Mouse (Mus musculus) cerebellum, adult 11 months (tissue): Measurements from ENCODE around the gene Papola.
"Not testable (repeated sequence)": the region's sequence is repeated elsewhere in the genome, so short reads cannot be mapped to it uniquely, and the experiment has no call there.

ENCODE experiments used
- DNase-seq: peaks from one replicate; pipeline ENCODE4 v3.0.0; 2022

The Papola gene

DNA sequence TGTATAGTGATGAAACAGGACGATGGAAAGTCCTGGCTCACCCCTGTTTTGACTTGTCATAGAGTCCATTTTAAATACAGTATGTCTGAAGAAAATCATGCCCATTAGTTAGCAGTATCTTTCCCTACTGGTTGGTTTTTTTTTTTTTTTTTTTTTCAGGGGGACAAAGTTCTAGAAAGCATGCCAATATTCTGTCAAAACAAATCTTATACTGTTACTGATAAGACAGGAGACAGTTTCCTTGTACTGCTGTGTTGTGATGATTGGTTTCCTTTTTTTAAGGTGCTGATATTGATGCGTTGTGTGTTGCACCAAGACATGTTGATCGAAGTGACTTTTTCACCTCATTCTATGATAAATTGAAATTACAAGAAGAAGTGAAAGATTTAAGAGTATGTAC lies 21.7 kb downstream of the Papola start:
- no peak for DNase-seq

DNA sequence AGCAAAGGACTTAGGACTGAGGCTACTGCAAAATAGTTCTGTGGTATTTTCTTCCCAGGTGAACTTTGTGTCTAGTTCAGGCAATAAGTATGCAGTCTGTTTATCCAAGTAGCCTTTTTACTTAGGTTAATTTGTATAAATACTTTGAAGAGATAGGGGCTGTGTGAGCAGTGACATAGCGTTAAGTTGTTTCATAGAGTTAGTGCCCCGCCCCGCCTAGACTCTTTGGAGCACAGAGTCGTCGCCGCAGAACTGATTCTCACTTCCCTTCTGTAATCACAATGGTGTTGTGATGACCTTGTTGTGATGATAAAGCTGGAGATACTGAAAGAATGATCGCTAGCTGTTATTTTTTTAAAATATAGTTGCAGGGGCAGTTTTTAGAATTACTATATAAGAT lies 22.9 kb downstream of the Papola start:
- DNase-seq = no peak

DNA sequence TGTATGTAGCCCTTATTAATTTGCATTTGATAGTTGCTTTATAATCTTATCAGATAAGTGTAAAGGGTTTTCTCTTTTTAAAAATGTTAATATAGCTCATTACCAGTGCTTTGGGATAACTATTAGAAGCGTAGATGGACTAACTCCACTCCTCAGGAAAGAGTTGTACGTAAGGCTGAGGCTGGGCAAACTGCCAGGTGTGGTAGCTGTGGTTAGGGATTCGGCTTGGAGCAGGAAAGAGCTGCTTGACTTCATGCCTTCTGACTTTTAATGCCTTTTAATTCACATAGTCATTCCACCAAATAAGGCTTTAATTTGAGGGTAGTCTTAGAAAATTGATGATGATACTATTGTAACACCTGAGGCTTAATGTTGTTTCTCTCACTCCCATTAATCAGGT lies 24.5 kb downstream of the Papola start:
- DNase-seq = no peak

DNA sequence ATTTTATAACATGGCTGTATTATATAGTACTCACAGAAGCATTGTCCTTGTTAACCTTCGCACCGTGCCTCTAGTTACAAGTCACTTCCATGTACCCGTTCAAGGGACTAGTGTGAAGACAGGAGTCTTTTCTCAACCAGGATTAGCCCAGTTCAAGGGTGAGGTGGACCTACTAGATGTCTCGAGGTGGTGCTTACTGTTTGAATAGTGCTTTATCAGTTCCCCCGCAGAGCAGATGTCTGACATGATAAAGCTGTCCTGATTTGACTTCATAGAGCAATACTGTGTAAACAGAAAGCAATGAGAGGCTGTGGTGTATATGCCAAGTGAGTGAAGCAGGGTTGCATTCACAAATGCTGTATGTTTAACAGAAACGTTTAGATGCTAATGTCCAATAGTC lies 26.1 kb downstream of the Papola start:
- DNase-seq = no peak

DNA sequence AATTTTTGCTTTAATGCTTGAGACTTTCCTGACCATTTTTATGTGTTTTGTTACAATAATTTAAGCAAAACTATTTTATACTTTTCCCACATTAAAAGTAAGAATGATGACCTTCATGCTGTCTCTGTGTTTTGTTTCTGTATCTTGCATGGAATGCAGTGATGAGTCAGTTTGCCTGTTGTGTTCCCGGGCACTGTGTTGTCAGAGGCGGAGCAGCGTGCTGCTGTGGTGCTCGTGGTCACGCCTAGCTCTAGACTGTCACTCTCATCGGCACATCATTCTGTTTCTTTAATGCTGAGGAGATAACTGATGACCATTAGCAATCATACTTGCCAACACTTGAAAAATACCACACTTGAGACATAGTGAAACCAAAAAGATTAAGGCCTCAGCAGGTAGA lies 29.5 kb downstream of the Papola start:
- DNase-seq = no peak

DNA sequence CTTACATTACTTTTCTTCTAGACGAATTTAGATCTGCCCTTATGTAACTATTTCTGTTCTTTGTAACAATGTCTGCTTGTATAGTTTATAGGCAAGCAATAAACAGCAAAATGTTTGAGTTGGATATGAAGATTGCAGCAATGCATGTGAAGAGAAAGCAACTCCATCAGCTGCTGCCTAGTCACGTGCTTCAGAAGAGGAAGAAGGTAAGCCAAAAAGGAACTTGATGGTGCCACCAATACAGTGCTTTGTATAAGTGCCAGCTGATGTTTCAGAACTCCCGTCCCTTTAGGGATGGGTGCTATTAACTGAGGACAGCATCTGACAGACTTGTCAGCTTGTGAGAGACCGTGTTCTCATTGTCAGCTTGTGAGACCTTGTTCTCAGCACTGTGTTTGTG lies 39.0 kb downstream of the Papola start:
- no peak for DNase-seq

DNA sequence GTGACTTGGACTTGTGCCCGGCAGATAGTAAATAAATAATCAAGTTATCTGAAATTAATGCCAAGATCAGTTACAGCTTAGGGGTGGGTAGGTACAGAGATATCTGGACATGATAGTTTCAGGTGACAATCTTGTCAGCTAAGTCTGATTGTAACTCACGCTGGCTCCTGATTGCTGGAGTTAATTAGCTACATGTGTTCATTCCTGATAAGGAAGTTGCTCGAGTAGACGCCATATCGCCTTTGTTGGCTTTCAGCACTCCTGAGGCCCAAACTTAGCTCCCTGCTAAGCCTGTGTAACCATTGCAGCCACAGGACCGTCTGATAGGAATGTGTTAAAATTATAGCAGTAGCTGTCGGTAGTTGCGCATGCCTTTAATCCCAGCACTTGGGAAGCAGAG lies 40.2 kb downstream of the Papola start:
- DNase-seq = no peak

DNA sequence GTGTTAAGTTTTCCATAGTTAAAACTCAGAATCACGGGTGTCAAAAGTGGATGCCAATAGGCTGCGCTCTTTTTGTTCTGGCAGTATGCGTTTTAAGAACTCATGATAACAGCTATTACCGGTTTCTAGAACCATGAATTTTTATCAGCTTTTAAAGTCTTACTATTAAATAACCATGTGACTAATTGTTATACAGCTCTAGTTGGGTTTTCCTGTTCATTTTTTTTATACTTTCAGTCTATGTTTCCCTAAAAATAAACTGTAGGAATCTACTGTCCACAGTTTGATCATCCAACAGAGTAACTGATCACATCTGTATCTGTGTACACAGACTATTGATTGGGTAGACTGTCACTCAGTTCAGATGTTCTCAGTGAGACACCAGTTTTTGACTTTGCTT lies 40.8 kb downstream of the Papola start:
- no peak for DNase-seq

DNA sequence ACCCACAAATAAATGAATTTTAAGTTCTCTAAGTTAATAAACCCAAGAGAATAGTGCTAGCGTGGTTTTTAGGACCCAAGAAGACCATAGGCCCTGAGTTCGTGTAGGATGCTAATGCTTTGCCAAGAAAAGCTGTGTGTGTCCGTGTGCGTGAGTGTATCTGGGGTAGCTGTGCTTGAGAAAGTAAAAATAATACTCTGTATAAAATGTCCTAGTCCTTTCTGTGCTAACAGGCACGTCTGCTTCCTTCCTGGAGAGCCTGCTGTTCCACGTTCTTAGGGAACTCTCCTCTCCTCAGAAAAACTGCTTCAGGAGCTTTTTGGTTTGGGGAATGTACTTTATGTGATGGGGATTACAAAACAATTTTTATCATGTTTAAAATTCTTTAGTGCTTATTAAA lies 48.0 kb downstream of the Papola start:
- no peak for DNase-seq

DNA sequence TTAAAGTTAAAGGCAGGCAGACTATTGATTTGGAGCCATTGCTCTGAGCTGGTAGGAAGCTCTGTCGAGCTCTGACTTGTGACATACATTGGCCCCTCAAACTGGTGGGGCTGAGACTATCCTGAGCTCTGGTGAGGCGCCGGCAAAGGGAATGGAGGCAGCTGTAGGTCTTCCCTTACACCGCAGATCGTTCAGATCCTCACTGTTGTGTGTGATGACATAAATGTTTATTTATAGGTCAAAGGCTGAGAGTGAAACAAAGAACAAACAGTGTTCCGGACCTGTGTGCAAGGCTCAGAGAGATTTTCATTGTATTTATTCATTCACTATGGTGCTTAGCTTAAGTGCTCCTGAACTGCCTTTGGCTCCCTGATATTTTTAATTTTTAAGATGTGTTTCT lies 50.4 kb downstream of the Papola start:
- no peak for DNase-seq

DNA sequence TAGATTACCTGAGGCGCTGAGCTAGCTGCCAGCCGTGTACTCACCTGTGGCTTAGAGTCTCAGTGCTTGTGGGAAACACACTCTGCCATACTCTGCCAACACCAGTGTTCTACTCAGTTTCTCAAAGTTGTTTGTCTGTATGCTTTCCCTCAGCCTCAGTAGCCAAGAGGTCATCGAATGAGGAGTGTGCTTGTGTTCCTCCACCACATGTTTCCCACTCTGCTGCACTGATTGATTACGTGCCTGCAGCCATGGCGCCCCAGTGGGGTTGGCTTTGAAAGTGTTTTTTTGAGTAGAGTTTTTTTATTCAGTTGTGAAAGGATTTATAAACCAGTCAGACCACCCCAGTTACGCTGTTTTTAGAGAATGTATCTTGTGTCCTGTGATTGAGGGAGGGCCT lies 51.1 kb downstream of the Papola start:
- no peak for DNase-seq

DNA sequence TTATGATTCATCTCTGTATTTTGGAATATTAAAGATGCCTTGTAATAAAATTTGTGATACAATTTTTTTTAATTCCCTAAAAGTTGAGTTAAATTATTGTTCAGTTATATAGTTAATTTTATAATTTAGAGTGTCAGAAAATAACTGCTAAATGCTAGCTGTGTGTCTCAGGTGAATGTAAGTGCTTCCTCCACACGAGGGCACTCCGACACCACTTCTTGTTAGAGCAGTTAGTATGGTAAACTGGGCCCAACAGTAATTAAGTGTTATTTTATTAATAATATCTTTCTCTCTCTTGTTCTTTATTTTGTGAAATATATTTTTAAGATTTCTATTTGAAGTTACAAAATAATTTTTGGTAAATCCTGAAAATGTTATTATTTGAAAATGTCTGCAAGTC lies 51.7 kb downstream of the Papola start:
- DNase-seq = no peak

DNA sequence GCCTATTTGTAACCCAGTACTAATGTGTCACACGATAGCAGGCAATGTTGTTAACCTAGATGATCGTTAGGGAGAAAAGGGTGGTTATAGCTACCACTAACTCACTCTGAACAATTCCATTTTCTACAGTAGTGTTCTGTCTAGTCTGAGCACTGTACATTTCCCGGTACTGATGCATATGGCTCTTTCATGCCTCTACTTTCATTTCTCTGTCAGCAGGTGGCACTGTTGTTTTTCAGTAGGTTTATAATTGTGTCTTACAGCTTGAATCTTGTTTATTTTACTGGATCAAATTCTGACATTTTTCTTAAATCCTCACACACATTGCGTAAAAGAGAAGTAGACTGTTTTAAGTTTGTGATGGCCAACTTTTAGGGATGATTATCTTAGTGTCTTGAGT lies 54.6 kb downstream of the Papola start:
- no peak for DNase-seq

DNA sequence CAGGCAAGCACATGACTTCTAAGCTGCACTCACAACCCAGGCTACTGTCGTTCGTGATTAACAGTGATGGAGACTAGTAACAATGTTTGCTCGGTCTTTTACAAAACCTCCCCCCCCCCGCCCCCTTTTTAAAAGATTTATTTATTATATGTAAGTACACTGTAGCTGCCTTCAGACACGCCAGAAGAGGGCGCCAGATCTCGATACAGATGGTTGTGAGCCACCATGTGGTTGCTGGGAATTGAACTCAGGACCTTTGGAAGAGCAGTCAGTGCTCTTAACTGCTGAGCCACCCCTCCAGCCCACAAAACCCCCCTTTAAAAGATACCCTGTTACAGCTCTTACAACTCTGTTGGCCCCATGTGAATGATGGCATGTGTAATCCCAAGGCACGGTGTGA lies 56.1 kb downstream of the Papola start:
- not testable (repeated sequence) for DNase-seq

DNA sequence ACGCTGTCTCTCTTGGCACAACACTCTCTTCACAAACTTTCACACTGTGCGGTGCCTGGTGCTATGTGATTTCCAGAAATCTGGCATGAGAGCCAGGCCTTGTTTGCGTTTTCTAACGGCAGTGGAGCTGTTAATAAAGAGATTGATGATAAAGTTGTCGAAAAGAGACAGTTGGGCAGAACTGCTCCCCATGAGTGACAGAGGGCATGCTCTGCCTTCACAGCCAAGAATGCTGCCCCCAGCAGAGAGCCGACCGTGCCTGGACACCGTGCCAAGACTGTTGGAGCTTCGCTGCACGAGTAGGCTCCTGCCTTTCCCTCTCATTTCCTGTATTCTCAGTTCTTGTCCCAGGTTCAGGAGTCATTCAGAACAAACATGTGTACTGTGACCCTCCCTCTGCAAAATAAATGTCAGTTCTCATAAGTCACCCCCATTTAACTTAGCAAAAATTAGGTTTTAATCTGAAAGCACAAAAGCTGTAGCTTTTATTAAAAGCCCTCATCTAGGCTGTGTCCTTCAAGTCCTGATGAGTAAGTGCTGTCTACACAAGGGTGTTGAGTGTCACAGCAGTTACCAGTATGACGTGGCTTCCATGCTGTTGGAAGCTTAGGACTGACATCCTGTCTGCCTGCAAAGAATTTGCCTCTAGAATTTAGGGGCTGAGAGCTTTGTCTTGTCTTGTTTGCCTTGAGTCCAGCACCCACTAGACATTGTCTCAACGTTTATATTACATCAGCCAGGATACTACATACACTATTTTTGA lies 58.9 kb downstream of the Papola start:
- DNase-seq = peak; percentile 42

DNA sequence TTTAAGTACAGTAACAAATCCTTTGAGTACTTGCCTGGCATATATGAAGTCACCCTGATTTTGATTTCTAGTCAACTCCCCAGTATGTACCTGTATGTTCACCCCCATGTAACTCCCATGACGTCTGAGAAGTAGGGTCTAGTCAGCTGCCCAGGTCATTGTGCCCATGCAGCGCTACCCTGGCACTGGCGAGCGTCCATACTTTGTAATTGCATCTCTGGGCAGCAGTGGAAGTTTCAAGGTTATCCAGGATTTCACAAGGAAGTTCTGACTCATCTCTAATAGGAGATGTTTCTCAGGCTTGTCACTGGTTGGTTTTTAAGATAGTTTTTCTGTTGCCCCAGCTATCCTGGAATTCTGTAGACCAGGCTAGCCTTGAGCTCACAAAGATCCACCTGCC lies 59.9 kb downstream of the Papola start:
- no peak for DNase-seq

DNA sequence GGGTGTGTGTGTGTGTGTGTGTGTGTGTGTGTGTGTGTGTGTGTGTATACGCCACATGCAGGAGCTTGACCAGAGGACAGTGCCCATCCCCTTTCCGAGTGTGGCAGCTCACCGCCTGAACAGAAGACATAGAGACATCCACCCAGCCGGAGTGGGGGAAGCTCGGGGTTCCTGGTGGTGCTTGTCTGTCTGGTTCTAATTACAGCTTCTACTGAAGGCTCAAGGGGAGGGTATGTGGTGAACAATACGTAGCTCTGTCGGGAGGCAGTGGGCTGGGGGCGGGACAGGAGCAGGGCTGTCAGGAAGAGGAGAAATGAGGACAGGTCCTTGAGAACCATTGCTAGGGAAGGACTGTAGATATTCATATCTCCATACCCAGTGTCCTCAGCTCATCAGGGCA lies 64.6 kb downstream of the Papola start:
- no peak for DNase-seq

DNA sequence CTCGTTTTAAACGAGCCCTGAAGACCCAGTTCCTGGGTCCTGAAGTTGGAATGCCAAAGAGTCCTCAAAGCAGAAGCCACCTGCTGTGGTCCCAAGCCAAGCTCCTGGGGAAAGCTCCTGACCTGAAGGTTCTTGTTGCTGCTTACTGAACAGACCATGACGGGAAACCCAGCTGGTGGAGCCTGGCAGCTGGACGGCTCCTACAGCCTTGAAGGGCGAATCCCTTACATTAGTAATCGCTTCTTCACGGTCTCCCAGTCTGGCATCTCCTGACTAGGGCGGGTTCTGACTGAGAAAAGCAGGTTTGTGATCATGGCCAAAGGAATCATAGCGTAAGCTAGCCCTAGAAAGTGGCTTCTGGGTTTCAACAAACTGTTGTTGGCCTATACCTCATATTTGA lies 66.2 kb downstream of the Papola start:
- no peak for DNase-seq

DNA sequence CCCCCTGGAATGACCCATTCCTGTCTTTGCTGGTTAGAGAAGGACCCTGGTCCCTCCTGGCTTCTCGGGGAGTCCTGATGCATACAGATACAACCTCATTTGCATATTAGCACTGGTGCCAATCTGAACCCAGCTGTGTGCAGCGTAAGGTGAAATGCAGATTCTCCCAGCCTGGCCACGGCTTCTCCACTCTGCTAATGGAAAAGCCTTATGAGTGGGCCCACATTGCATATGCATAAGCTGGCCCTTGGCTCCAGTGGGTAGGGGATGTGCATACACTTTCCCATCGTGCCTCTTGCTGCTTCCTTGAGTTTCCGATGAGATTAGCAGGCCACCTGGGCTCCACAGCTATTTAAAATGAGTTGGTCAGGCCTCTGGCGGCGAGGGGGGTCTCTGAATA lies 68.3 kb downstream of the Papola start:
- DNase-seq = no peak

DNA sequence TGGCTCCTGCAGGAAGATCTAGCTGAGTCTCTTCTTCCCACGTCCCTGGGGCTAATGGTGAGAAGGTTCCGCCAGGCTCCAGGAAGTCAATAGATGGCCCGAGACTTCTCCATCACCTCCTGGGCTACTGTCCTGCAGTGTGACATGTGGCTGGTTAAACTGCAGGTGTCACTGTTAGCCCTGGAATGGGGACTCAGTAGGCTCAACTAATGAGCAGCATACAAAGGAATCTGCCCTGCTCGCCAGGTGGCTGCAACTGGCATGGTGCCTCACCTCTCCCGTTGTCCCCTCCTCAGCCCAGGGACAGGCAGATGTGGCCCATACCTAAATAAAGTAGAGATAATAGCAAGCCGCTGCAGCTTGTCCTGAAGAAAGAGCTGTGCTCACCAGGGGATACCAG lies 70.1 kb downstream of the Papola start:
- peak; percentile 19 for DNase-seq

DNA sequence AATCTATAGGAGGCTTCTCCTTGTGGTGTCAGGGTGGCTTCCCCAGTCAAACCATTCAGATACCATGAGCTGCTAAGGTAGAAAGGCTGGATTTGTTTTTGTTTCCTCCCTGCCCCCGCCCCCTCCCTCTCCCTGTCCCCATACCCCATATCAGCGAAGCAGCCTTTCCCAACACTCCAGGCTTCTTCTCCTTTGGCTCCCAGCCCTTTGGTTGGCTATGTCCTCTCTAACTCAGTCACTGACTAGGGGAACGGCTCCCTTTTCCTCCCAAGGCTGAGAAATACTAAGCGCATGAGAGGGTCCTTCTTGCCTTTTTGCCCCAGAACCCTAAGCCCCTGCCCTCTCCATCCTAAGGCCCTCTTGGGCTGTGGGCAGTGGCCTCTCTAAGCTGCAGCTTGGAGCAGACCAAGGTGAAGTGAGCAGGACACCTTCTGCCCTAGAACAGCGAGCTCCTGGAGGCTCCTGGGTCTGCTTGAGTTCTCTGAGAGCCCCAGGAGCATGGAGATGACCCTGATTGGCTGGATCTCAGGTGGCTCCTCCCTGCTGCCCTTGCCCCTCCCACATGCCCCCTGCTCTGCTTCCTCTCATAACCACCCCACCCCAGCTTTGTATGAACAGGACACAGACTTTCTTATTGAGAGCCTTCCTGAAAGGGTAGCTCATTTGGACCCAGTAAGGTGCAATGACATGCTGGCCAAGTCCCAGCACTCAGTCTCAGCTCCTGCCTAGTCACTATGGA lies 73.6 kb downstream of the Papola start:
- no peak for DNase-seq

DNA sequence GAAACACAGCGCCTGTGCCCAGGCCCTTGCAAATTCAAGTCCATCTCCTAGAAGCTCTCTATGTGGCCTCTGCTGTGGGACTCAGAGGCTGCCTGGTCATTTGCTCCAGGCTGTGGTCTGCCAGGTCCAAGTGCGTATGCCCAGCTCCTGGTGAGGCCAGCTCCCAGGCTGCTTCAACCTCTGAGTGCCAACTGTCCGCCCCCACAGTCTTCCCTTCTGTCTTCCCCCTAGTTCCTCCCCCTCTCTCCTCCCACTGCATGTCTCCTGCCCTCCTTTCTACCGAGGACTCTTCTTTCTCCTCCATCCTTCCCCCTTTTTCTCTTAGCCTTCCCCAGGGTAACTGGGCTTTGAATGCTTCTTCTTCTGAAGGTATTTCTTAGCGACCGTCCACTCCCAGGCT lies 77.6 kb downstream of the Papola start:
- DNase-seq = no peak

DNA sequence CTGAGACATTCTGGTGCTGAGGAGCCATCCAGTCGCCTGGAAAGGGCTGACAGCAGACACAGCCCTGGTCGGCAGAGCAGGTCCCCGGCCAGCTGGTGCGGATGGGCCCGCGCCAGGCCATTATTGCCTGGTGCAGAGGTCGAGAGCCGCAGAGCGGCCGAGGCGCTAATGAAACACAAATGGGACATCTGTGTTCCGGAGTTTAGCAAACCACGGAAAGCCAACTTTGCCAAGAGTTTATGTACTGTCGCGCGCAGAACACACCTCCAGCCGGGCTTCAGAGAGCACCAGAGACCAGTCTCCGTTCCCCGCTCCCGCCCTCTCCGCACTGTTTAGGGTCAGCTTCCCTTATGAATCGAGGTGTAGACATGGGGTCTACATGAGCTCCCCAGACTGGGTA lies 78.1 kb downstream of the Papola start:
- DNase-seq = peak; percentile 38

DNA sequence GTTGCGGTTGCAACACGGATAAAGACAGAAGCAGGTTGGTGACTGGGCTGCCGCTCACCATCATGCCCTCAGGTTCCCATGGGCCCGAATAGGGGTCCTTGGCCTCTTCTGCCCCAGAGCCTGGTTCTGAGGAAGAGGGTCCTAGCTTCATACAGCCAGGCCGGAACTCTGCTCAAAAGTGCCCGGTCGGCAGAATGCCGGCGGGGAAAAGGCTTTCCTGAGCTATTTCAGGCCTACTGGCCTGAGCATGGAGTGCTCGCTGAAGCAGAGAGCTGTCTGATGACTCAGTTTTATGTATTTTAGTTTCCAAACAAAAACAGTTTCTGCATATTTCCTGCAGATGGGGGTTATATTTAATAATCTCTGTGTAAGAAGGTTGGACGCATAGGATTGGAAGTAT lies 78.9 kb downstream of the Papola start:
- no peak for DNase-seq

DNA sequence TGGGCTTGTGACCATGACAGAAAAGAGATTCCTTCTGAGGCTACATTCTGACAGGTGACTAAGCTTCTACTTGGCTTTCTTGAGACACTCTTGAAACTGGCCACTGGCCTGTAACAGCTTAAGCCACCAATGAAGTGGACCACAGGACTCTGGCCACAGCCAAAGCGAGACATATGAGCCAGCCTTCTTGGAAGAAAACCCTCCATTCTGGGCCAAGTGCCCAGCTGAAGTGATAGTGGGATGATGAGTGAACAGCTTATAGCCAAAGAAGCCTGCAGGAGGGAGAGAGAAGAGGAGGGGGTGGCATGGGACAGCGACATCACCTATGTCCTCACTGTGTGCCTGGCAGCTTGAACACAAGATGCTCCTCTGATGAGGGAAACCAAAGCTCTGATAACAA lies 83.2 kb downstream of the Papola start:
- DNase-seq = no peak
